Mouse (Mus musculus) heart, postnatal 0 days (tissue): ENCODE measurements around the gene Ccdc57. TPM values are rescaled to one million over a fixed set of nuclear protein-coding genes. Genes with fewer than 3 reads are reported as not detected.

Experiments
- ATAC-seq: fragments of 200-750 bp; cut with Nextera tagmentation; 2 replicates; pipeline ENCODE4 v1.8.0; 2017; ENCODE audit warnings: low read depth, moderate number of reproducible peaks, moderate library complexity; ENCODE audit not compliant: insufficient read depth
- DNase-seq: peaks from one replicate; pipeline ENCODE4 v3.0.0-alpha.2; 2016; ENCODE audit warnings: low spot score
- H3K27ac ChIP-seq: fragments of 300-500 bp; sonication (generic); 2 replicates; pipeline ENCODE4 v1.5.1; 2014; ENCODE audit warnings: low read depth, mild to moderate bottlenecking
- H3K27me3 ChIP-seq: fragments of 300-500 bp; sonication (generic); 2 replicates; pipeline ENCODE4 v1.6.1; 2014; ENCODE audit warnings: low read length, mixed read lengths; ENCODE audit not compliant: control insufficient read depth, insufficient read depth
- H3K36me3 ChIP-seq: fragments of 300-500 bp; sonication (generic); replicated peaks from 2 replicates; pipeline ENCODE4 v1.6.1; 2014; ENCODE audit warnings: low read length, mixed read lengths; ENCODE audit not compliant: control insufficient read depth, insufficient read depth
- H3K4me1 ChIP-seq: fragments of 300-500 bp; sonication (generic); 2 replicates; pipeline ENCODE4 v1.6.1; 2014; ENCODE audit warnings: antibody characterized with exemption; ENCODE audit not compliant: control insufficient read depth, insufficient read depth
- H3K4me2 ChIP-seq: fragments of 300-500 bp; sonication (generic); 2 replicates; pipeline ENCODE4 v1.6.1; 2014; ENCODE audit warnings: low read depth, mild to moderate bottlenecking, low read length, moderate library complexity
- H3K4me3 ChIP-seq: fragments of 300-500 bp; sonication (generic); 2 replicates; pipeline ENCODE4 v1.5.1; 2014; ENCODE audit warnings: low read depth, low read length
- H3K9ac ChIP-seq: fragments of 300-500 bp; sonication (generic); replicated peaks from 2 replicates; pipeline ENCODE4 v1.6.1; 2014; ENCODE audit warnings: low read depth, low read length, mixed read lengths
- H3K9me3 ChIP-seq: fragments of 300-500 bp; sonication (generic); replicated peaks from 2 replicates; pipeline ENCODE4 v1.6.1; 2016; ENCODE audit warnings: low read length; ENCODE audit not compliant: control insufficient read depth
- CTCF ChIP-seq: IDR thresholded peaks from 2 replicates; pipeline ENCODE4 v1.5.1; 2016; ENCODE audit warnings: antibody characterized with exemption, control low read depth, low read depth
- EP300 ChIP-seq: IDR thresholded peaks from 2 replicates; pipeline ENCODE4 v1.6.1; 2016; ENCODE audit warnings: antibody characterized with exemption, low read depth
- WGBS: fragments of 180-500 bp; shearing (Covaris S2); extraction: QIAGEN DNeasy Blood & Tissue Kit; methylation state at CpG from one replicate; pipeline ENCODE4 v1.1.7; 2014; 5-methylcytosine and 5-hydroxymethylcytosine counted together
- polyA plus RNA-seq: library from polyadenylated mRNA; unstranded; fragments of >200 nt; fragmentation: Nextera tagmentation; extraction: Ambion mirVana; gene quantifications from 2 replicates; pipeline ENCODE4 v1.2.1, GENCODE M21; 2015
- total RNA-seq: library from RNA; depleted of rRNA; stranded (reverse); fragments of >200 nt; gene quantifications from 2 replicates; pipeline ENCODE4 v1.2.3, GENCODE M21; 2014; ENCODE audit warnings: low replicate concordance

Ccdc57 gene
- total and polyA plus RNA-seq, 2 experiments from 2014 or later: 1.5 to 1.6 TPM

GRCm38 (mm10) chr11:120931479-120931878, 1.2 kb downstream of the Ccdc57 start:
- no peak for TF ChIP-seq CTCF
- TF ChIP-seq EP300: no peak
- no peaks in the 10 kb centered on the region for H3K9me3 ChIP-seq
- 77% methylated on average over 4 of the region's 4 CpGs for WGBS
- no peak overlapping the region for H3K4me2 ChIP-seq
- DNase-seq (no peak), ATAC-seq (no peak)
- H3K36me3 ChIP-seq: no peaks in the 10 kb centered on the region
- H3K9ac ChIP-seq: no peak overlapping the region
- no peak overlapping the region for H3K4me3 ChIP-seq
- H3K27ac ChIP-seq: no peak overlapping the region
- peaks cover 8% of the 10 kb centered on the region; the same call in 1 of the 2 replicates for H3K4me1 ChIP-seq
- H3K27me3 ChIP-seq: no peaks in the 10 kb centered on the region

GRCm38 (mm10) chr11:120928468-120928867, 4.2 kb downstream of the Ccdc57 start:
- WGBS: 81% methylated on average over 4 of the region's 4 CpGs
- no peaks in the 10 kb centered on the region for H3K9me3 ChIP-seq
- ATAC-seq (no peak), DNase-seq (no peak)
- no peak overlapping the region for H3K27ac ChIP-seq
- H3K9ac ChIP-seq: no peak overlapping the region
- H3K4me1 ChIP-seq: peaks cover 8% of the 10 kb centered on the region; the same call in 1 of the 2 replicates
- no peak overlapping the region for H3K4me3 ChIP-seq
- H3K27me3 ChIP-seq: no peaks in the 10 kb centered on the region
- TF ChIP-seq EP300: no peak
- TF ChIP-seq CTCF: no peak
- H3K4me2 ChIP-seq: no peak overlapping the region
- peaks cover 4% of the 10 kb centered on the region for H3K36me3 ChIP-seq

GRCm38 (mm10) chr11:120922528-120922927, 10.1 kb downstream of the Ccdc57 start:
- peaks cover 26% of the 10 kb centered on the region for H3K36me3 ChIP-seq
- no peak for ATAC-seq
- no peaks in the 10 kb centered on the region for H3K27me3 ChIP-seq
- H3K27ac ChIP-seq: no peak overlapping the region
- no peak for DNase-seq
- no peak for TF ChIP-seq CTCF
- no peak for TF ChIP-seq EP300
- 52% methylated on average over 3 of the region's 3 CpGs for WGBS
- H3K4me3 ChIP-seq: no peak overlapping the region
- H3K4me2 ChIP-seq: no peak overlapping the region
- no peaks in the 10 kb centered on the region for H3K4me1 ChIP-seq
- H3K9ac ChIP-seq: no peak overlapping the region
- no peaks in the 10 kb centered on the region for H3K9me3 ChIP-seq

GRCm38 (mm10) chr11:120917756-120918155, 14.9 kb downstream of the Ccdc57 start:
- Histone ChIP-seq H3K36me3 (peaks cover 24% of the 10 kb centered on the region), H3K9ac (no peak overlapping the region), H3K4me2 (no peak overlapping the region), H3K4me3 (no peak overlapping the region), H3K27me3 (no peaks in the 10 kb centered on the region), H3K9me3 (no peaks in the 10 kb centered on the region), H3K4me1 (no peaks in the 10 kb centered on the region), H3K27ac (no peak overlapping the region)
- no peak for DNase-seq
- no peak for ATAC-seq
- 92% methylated on average over 5 of the region's 5 CpGs for WGBS
- no peak for TF ChIP-seq EP300
- TF ChIP-seq CTCF: no peak

DNA sequence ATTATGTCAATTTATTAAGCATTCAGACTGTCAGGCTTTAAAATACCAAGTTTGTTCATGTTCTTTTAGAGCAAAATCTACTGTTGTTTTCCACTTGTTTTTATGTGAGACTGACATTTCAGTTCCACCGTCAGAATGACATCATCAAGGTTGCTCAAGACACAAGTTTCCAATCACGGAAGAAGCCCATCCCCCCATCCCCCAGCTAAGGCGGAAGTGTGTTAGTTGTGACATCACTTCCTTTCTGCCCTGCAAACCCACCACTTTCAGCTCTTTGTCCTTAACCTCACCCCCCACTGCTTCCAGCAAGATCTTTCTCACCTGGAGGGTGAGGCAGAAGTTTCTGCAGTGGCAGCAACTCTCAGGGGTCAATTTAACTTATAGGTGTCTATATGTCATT, 16.2 kb downstream of the Ccdc57 start:
- 52% methylated on average over 3 of the region's 3 CpGs for WGBS
- Histone ChIP-seq H3K4me1 (no peaks in the 10 kb centered on the region), H3K36me3 (peaks cover 24% of the 10 kb centered on the region), H3K4me3 (no peak overlapping the region), H3K9me3 (no peaks in the 10 kb centered on the region), H3K4me2 (no peak overlapping the region), H3K9ac (no peak overlapping the region), H3K27ac (no peak overlapping the region), H3K27me3 (no peaks in the 10 kb centered on the region)
- DNase-seq: no peak
- no peak for TF ChIP-seq EP300
- no peak for TF ChIP-seq CTCF
- no peak for ATAC-seq

DNA sequence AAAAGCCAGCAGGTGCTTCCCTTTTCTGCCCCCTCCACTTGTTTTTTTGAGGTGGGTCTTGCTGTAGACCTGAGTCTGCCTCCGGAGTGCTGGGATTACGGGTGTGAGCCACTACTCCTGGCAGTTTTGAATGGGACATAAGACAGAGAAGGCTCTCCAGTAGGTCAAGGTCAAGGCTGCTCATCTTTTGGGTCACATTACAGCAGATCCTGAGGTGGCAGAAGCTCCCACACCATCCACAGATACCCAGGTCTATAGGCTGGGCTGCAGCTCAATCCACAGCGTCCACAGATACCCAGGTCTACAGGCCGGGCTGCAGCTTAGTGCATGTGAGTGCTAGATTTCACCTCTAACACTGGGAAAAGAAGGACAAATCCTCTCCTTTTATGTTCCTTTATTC, 18.9 kb downstream of the Ccdc57 start:
- 99% methylated on average over 4 of the region's 4 CpGs for WGBS
- no peak for TF ChIP-seq EP300
- TF ChIP-seq CTCF: no peak
- Histone ChIP-seq H3K4me3 (no peak overlapping the region), H3K27ac (no peak overlapping the region), H3K4me2 (no peak overlapping the region), H3K9ac (no peak overlapping the region), H3K4me1 (no peaks in the 10 kb centered on the region), H3K27me3 (no peaks in the 10 kb centered on the region), H3K36me3 (peaks cover 7% of the 10 kb centered on the region; the same call in 1 of the 2 replicates), H3K9me3 (no peaks in the 10 kb centered on the region)
- ATAC-seq (no peak), DNase-seq (no peak)
